Mouse (Mus musculus) liver, embryonic 15.5 days (tissue): ENCODE data around the gene Topaz1. TPM values are rescaled to one million over a fixed set of nuclear protein-coding genes. Genes with fewer than 3 reads are reported as not detected.

Source experiments
- ATAC-seq: fragments of 200-750 bp; cut with Nextera tagmentation; 2 replicates; pipeline ENCODE4 v1.8.0; 2017; ENCODE audit warnings: moderate number of reproducible peaks, mild to moderate bottlenecking, moderate library complexity; ENCODE audit not compliant: insufficient read depth
- H3K27ac ChIP-seq: fragments of 300-500 bp; sonication (generic); replicated peaks from 2 replicates; pipeline ENCODE4 v1.5.1; 2015; ENCODE audit warnings: mild to moderate bottlenecking, inconsistent platforms
- H3K27me3 ChIP-seq: fragments of 300-500 bp; sonication (generic); 2 replicates; pipeline ENCODE4 v1.6.1; 2015; ENCODE audit warnings: mild to moderate bottlenecking, inconsistent platforms
- H3K36me3 ChIP-seq: fragments of 300-500 bp; sonication (generic); replicated peaks from 2 replicates; pipeline ENCODE4 v1.6.1; 2015; ENCODE audit warnings: moderate library complexity, mild to moderate bottlenecking, inconsistent platforms
- H3K4me1 ChIP-seq: fragments of 300-500 bp; sonication (generic); replicated peaks from 2 replicates; pipeline ENCODE4 v1.6.1; 2015; ENCODE audit warnings: inconsistent platforms
- H3K4me2 ChIP-seq: fragments of 300-500 bp; sonication (generic); 2 replicates; pipeline ENCODE4 v1.6.1; 2015; ENCODE audit warnings: moderate library complexity, mild to moderate bottlenecking, inconsistent platforms
- H3K4me3 ChIP-seq: fragments of 300-500 bp; sonication (generic); replicated peaks from 2 replicates; pipeline ENCODE4 v1.5.1; 2015; ENCODE audit warnings: mild to moderate bottlenecking, inconsistent platforms
- H3K9ac ChIP-seq: fragments of 300-500 bp; sonication (generic); 2 replicates; pipeline ENCODE4 v1.6.1; 2015; ENCODE audit warnings: moderate library complexity, mild to moderate bottlenecking, inconsistent platforms
- H3K9me3 ChIP-seq: fragments of 300-500 bp; sonication (generic); replicated peaks from 2 replicates; pipeline ENCODE4 v1.6.1; 2016; ENCODE audit warnings: inconsistent platforms
- WGBS: fragments of 180-500 bp; shearing (Covaris S2); methylation state at CpG from one replicate; pipeline ENCODE4 v1.1.7; 2015; ENCODE audit warnings: mixed read lengths; ENCODE audit not compliant: insufficient replicate concordance; 5-methylcytosine and 5-hydroxymethylcytosine counted together
- polyA plus RNA-seq: library from polyadenylated mRNA; unstranded; fragments of >200 nt; fragmentation: Nextera tagmentation; extraction: Ambion mirVana; gene quantifications from 2 replicates; pipeline ENCODE4 v1.2.1, GENCODE M21; 2015

The Topaz1 gene
- polyA plus RNA-seq, 1 experiment from 2014 or later, result 0.05 TPM

- ATAC-seq, result no peak
- H3K27ac ChIP-seq, result no peak overlapping the region
- WGBS, result 44% methylated on average over 2 of the region's 2 CpGs
Observed at GRCm38 (mm10) chr9:122736001-122736400, 11.1 kb upstream of the Topaz1 start.

GRCm38 (mm10) chr9:122736742-122737141 is 10.4 kb upstream of the Topaz1 start:
- peaks cover 6% of the 10 kb centered on the region; the same call in 1 of the 2 replicates for H3K27me3 ChIP-seq
- H3K4me2 ChIP-seq, result no peak overlapping the region
- H3K36me3 ChIP-seq, result no peaks in the 10 kb centered on the region
- no peaks in the 10 kb centered on the region for H3K4me1 ChIP-seq
- H3K9ac ChIP-seq, result no peak overlapping the region
- no peak overlapping the region for H3K4me3 ChIP-seq
- WGBS, result 18% methylated on average over 4 of the region's 4 CpGs
- ATAC-seq, result no peak
- H3K9me3 ChIP-seq, result no peaks in the 10 kb centered on the region
- H3K27ac ChIP-seq, result no peak overlapping the region

More at GRCm38 (mm10) chr9:122736001-122736400, 11.1 kb upstream of the Topaz1 start:
- Histone ChIP-seq H3K9ac (no peak overlapping the region), H3K4me2 (no peak overlapping the region), H3K36me3 (no peaks in the 10 kb centered on the region), H3K27me3 (peaks cover 6% of the 10 kb centered on the region; the same call in 1 of the 2 replicates), H3K4me3 (no peak overlapping the region), H3K9me3 (no peaks in the 10 kb centered on the region), H3K4me1 (no peaks in the 10 kb centered on the region)

- no peaks in the 10 kb centered on the region for H3K36me3 ChIP-seq
- no peaks in the 10 kb centered on the region for H3K27me3 ChIP-seq
- ATAC-seq, result no peak
- H3K9ac ChIP-seq, result no peak overlapping the region
- H3K4me3 ChIP-seq, result no peak overlapping the region
- H3K4me2 ChIP-seq, result no peak overlapping the region
- no peaks in the 10 kb centered on the region for H3K9me3 ChIP-seq
- WGBS, result 40% methylated on average over 1 of the region's 1 CpGs
- H3K27ac ChIP-seq, result no peak overlapping the region
- no peaks in the 10 kb centered on the region for H3K4me1 ChIP-seq
Observed at GRCm38 (mm10) chr9:122745879-122746278, 1.3 kb upstream of the Topaz1 start.

- 26% methylated on average over 2 of the region's 2 CpGs for WGBS
- Histone ChIP-seq H3K4me3 (no peak overlapping the region), H3K27me3 (no peaks in the 10 kb centered on the region), H3K36me3 (no peaks in the 10 kb centered on the region), H3K9ac (no peak overlapping the region), H3K4me2 (no peak overlapping the region), H3K9me3 (no peaks in the 10 kb centered on the region), H3K4me1 (no peaks in the 10 kb centered on the region), H3K27ac (no peak overlapping the region)
- no peak for ATAC-seq
Observed at GRCm38 (mm10) chr9:122757614-122758013, 10.5 kb downstream of the Topaz1 start.

GRCm38 (mm10) chr9:122760111-122760510 is 13.0 kb downstream of the Topaz1 start:
- no peak for ATAC-seq
- Histone ChIP-seq H3K36me3 (no peaks in the 10 kb centered on the region), H3K27ac (no peak overlapping the region), H3K27me3 (no peaks in the 10 kb centered on the region), H3K9ac (no peak overlapping the region), H3K4me1 (no peaks in the 10 kb centered on the region), H3K9me3 (no peaks in the 10 kb centered on the region), H3K4me3 (no peak overlapping the region), H3K4me2 (no peak overlapping the region)

GRCm38 (mm10) chr9:122785231-122785630 is 38.1 kb downstream of the Topaz1 start:
- Histone ChIP-seq H3K36me3 (no peaks in the 10 kb centered on the region), H3K27me3 (no peaks in the 10 kb centered on the region), H3K4me2 (no peak overlapping the region), H3K4me1 (no peaks in the 10 kb centered on the region), H3K9ac (no peak overlapping the region), H3K27ac (no peak overlapping the region), H3K9me3 (no peaks in the 10 kb centered on the region), H3K4me3 (no peak overlapping the region)
- ATAC-seq, result no peak
- WGBS, result 53% methylated on average over 5 of the region's 5 CpGs

- H3K27ac ChIP-seq, result no peak overlapping the region
- ATAC-seq, result peak; percentile 28; the same call in 1 of the 2 replicates
- H3K9me3 ChIP-seq, result no peaks in the 10 kb centered on the region
- H3K4me2 ChIP-seq, result no peak overlapping the region
- no peaks in the 10 kb centered on the region for H3K27me3 ChIP-seq
- no peak overlapping the region for H3K4me3 ChIP-seq
- 55% methylated on average over 1 of the region's 1 CpGs for WGBS
- no peaks in the 10 kb centered on the region for H3K4me1 ChIP-seq
- H3K9ac ChIP-seq, result no peak overlapping the region
- no peaks in the 10 kb centered on the region for H3K36me3 ChIP-seq
Observed at GRCm38 (mm10) chr9:122786534-122786933, 39.4 kb downstream of the Topaz1 start.

- peak; percentile 93 for ATAC-seq
- Histone ChIP-seq H3K4me1 (peaks cover 5% of the 10 kb centered on the region), H3K9me3 (no peaks in the 10 kb centered on the region), H3K36me3 (no peaks in the 10 kb centered on the region), H3K4me2 (peak within 1 kb of the TSS; percentile 88), H3K4me3 (peak within 1 kb of the TSS; percentile 66), H3K27ac (peak within 1 kb of the TSS; percentile 70), H3K27me3 (no peaks in the 10 kb centered on the region), H3K9ac (peak within 1 kb of the TSS; percentile 65)
- 8% methylated on average over 42 of the region's 42 CpGs for WGBS
Observed at GRCm38 (mm10) chr9:122805053-122805844, 58.1 kb downstream of the Topaz1 start, which contains the start of gene Tcaim. Gene Tcaim, plus strand, starts transcription at chr9:122805539.

- Histone ChIP-seq H3K4me2 (peak overlapping the region; percentile 88), H3K4me1 (peaks cover 5% of the 10 kb centered on the region), H3K27ac (peak overlapping the region; percentile 70), H3K36me3 (no peaks in the 10 kb centered on the region), H3K4me3 (peak overlapping the region; percentile 66), H3K9ac (peak overlapping the region; percentile 65), H3K27me3 (no peaks in the 10 kb centered on the region), H3K9me3 (no peaks in the 10 kb centered on the region)
- ATAC-seq, result no peak
- WGBS, result 16% methylated on average over 10 of the region's 10 CpGs
Observed at GRCm38 (mm10) chr9:122805845-122806341, 58.7 kb downstream of the Topaz1 start.

GRCm38 (mm10) chr9:122807186-122807585 is 60.0 kb downstream of the Topaz1 start:
- Histone ChIP-seq H3K4me3 (no peak overlapping the region), H3K27ac (no peak overlapping the region), H3K27me3 (no peaks in the 10 kb centered on the region), H3K36me3 (no peaks in the 10 kb centered on the region), H3K4me1 (peaks cover 5% of the 10 kb centered on the region), H3K9me3 (no peaks in the 10 kb centered on the region), H3K4me2 (no peak overlapping the region), H3K9ac (no peak overlapping the region)
- no peak for ATAC-seq
- 65% methylated on average over 2 of the region's 2 CpGs for WGBS

GRCm38 (mm10) chr9:122810212-122810611 is 63.1 kb downstream of the Topaz1 start:
- Histone ChIP-seq H3K4me2 (no peak overlapping the region), H3K36me3 (no peaks in the 10 kb centered on the region), H3K4me3 (no peak overlapping the region), H3K27ac (no peak overlapping the region), H3K9me3 (no peaks in the 10 kb centered on the region), H3K27me3 (no peaks in the 10 kb centered on the region), H3K9ac (no peak overlapping the region), H3K4me1 (peaks cover 5% of the 10 kb centered on the region)
- no peak for ATAC-seq
- WGBS, result 71% methylated on average over 3 of the region's 3 CpGs
